Mouse (Mus musculus): ENCODE measurements around the gene Sycp1. TPM values are rescaled to one million over a fixed set of nuclear protein-coding genes. Genes with fewer than 3 reads are reported as not detected.

Gene Sycp1
- total and polyA plus RNA-seq, 3 experiments = not detected

- dilution Hi-C loops (cut with MboI; ENCODE audit: extremely low pct_ligation_motif_present, extremely low pct_unique_long_range_greater_than_20kb, low sequenced_read_pairs) (no loop called here), in situ Hi-C loops (cut with MboI; ENCODE audit: low pct_ligation_motif_present, low pct_unique_long_range_greater_than_20kb, low sequenced_read_pairs) (no loop called here)
- Histone ChIP-seq H3K4me2 (ENCODE audit: insufficient read depth, low read depth, poor library complexity, severe bottlenecking) (no peak overlapping the region), H3K9me3 (replicated peaks; ENCODE audit: low read length) (no peaks in the 10 kb centered on the region), H3K36me3 (replicated peaks in 1 of 2; ENCODE audit: control insufficient read depth in 1 of 2, insufficient read depth in 1 of 2, low read length in 1 of 2) (no peaks in the 10 kb centered on the region), H3K27ac (ENCODE audit: insufficient read depth, low read depth) (no peak overlapping the region), H3K4me1 (ENCODE audit: control insufficient read depth in 1 of 2, insufficient read depth in 2 of 2) (peaks cover 4 to 7% of the 10 kb centered on the region in 2 experiments), H3K79me2 (replicated peaks; ENCODE audit: control insufficient read depth, extremely low read depth, insufficient read depth, poor library complexity, severe bottlenecking) (no peaks in the 10 kb centered on the region), H3K27me3 (replicated peaks) (no peaks in the 10 kb centered on the region), H3K4me3 (replicated peaks in 1 of 3; ENCODE audit: low read depth in 2 of 3, low read length in 2 of 3, poor library complexity in 1 of 3) (no peak overlapping the region), H3K9ac (ENCODE audit: insufficient read depth, low read depth) (no peak overlapping the region)
- TF ChIP-seq POLR2A (IDR thresholded peaks at IDR 0.05; ENCODE audit: low read depth, low read length) (no peak), KAT2A (IDR thresholded peaks at IDR 0.05; ENCODE audit: insufficient replicate concordance, low read length) (no peak), RAD21 (IDR thresholded peaks at IDR 0.05; ENCODE audit: low read depth, low read length) (no peak), CHD2 (IDR thresholded peaks at IDR 0.05; ENCODE audit: low read length) (no peak), SIN3A (IDR thresholded peaks at IDR 0.05; ENCODE audit: low read length) (no peak), NRF1 (IDR thresholded peaks at IDR 0.05; ENCODE audit: low read depth, low read length) (no peak), GABPA (IDR thresholded peaks at IDR 0.05; ENCODE audit: insufficient replicate concordance, low read depth, low read length) (no peak), JUN (IDR thresholded peaks at IDR 0.05; ENCODE audit: insufficient read depth, low read depth, low read length) (no peak), USF1 (IDR thresholded peaks at IDR 0.05; ENCODE audit: low read depth, low read length) (no peak), JUND (conservative IDR thresholded peaks at IDR 0.05; ENCODE audit: low read depth, low read length) (no peak), MAX (IDR thresholded peaks at IDR 0.05; ENCODE audit: low read length) (no peak), IRF4 (IDR thresholded peaks at IDR 0.05; ENCODE audit: low read depth, low read length) (no peak), POLR2AphosphoS2 (IDR thresholded peaks at IDR 0.05; ENCODE audit: low read depth, low read length) (no peak)
- no peak for DNase-seq (ENCODE audit: extremely low read depth)
Measured at GRCm38 (mm10) chr3:102955596-102955995, 19.7 kb upstream of the Sycp1 start.

GRCm38 (mm10) chr3:102955143-102955542 lies 19.2 kb upstream of the Sycp1 start:
- Histone ChIP-seq H3K4me3 (replicated peaks in 1 of 3; ENCODE audit: low read depth in 2 of 3, low read length in 2 of 3, poor library complexity in 1 of 3) (no peak overlapping the region), H3K4me2 (ENCODE audit: insufficient read depth, low read depth, poor library complexity, severe bottlenecking) (no peak overlapping the region), H3K27ac (ENCODE audit: insufficient read depth, low read depth) (no peak overlapping the region), H3K9me3 (replicated peaks; ENCODE audit: low read length) (no peaks in the 10 kb centered on the region), H3K9ac (ENCODE audit: insufficient read depth, low read depth) (no peak overlapping the region), H3K4me1 (ENCODE audit: control insufficient read depth in 1 of 2, insufficient read depth in 2 of 2) (peaks cover 4 to 7% of the 10 kb centered on the region in 2 experiments), H3K36me3 (replicated peaks in 1 of 2; ENCODE audit: control insufficient read depth in 1 of 2, insufficient read depth in 1 of 2, low read length in 1 of 2) (no peaks in the 10 kb centered on the region), H3K79me2 (replicated peaks; ENCODE audit: control insufficient read depth, extremely low read depth, insufficient read depth, poor library complexity, severe bottlenecking) (no peaks in the 10 kb centered on the region), H3K27me3 (replicated peaks) (no peaks in the 10 kb centered on the region)
- dilution Hi-C loops (cut with MboI; ENCODE audit: extremely low pct_ligation_motif_present, extremely low pct_unique_long_range_greater_than_20kb, low sequenced_read_pairs) (no loop called here), in situ Hi-C loops (cut with MboI; ENCODE audit: low pct_ligation_motif_present, low pct_unique_long_range_greater_than_20kb, low sequenced_read_pairs) (no loop called here)
- no peak for DNase-seq (ENCODE audit: extremely low read depth)
- TF ChIP-seq RCOR1 (conservative IDR thresholded peaks at IDR 0.05; ENCODE audit: low read depth, low read length) (no peak), MAFK (IDR thresholded peaks at IDR 0.05; ENCODE audit: insufficient replicate concordance, low read length) (no peak), E2F4 (IDR thresholded peaks at IDR 0.05; ENCODE audit: insufficient replicate concordance, low read depth, low read length) (no peak), UBTF (IDR thresholded peaks at IDR 0.05; ENCODE audit: low read depth, low read length) (no peak), MEF2A (IDR thresholded peaks at IDR 0.05; ENCODE audit: borderline replicate concordance, low read depth, low read length) (no peak), MAX (IDR thresholded peaks at IDR 0.05; ENCODE audit: low read length) (no peak), USF2 (conservative IDR thresholded peaks at IDR 0.05; ENCODE audit: low read depth, low read length) (no peak), NRF1 (IDR thresholded peaks at IDR 0.05; ENCODE audit: low read depth, low read length) (no peak), IRF4 (IDR thresholded peaks at IDR 0.05; ENCODE audit: low read depth, low read length) (no peak), CHD2 (IDR thresholded peaks at IDR 0.05; ENCODE audit: low read length) (no peak), JUND (conservative IDR thresholded peaks at IDR 0.05; ENCODE audit: low read depth, low read length) (no peak), POLR2AphosphoS2 (IDR thresholded peaks at IDR 0.05; ENCODE audit: low read depth, low read length) (no peak), JUN (IDR thresholded peaks at IDR 0.05; ENCODE audit: insufficient read depth, low read depth, low read length) (no peak), USF1 (IDR thresholded peaks at IDR 0.05; ENCODE audit: low read depth, low read length) (no peak), ZMIZ1 (IDR thresholded peaks at IDR 0.05; ENCODE audit: low read depth, low read length) (no peak), TBP (conservative IDR thresholded peaks at IDR 0.05; ENCODE audit: low read depth, low read length) (no peak), HCFC1 (IDR thresholded peaks at IDR 0.05; ENCODE audit: low read depth, low read length) (no peak), TCF12 (IDR thresholded peaks at IDR 0.05; ENCODE audit: low read depth, low read length) (no peak)

Measured in CH12.LX (cell line).